Mouse (Mus musculus) intestine, embryonic 16.5 days (tissue): ENCODE measurements around the gene Creb3l1. TPM values are rescaled to one million over a fixed set of nuclear protein-coding genes. Genes with fewer than 3 reads are reported as not detected.
A peak's percentile ranks its signal among the peaks of the same experiment; 100 is the strongest.

Source experiments
- ATAC-seq: fragments of 200-750 bp; cut with Nextera tagmentation; 2 replicates; pipeline ENCODE4 v1.8.0; 2017; ENCODE audit warnings: moderate TSS enrichment, moderate library complexity
- H3K27ac ChIP-seq: fragments of 300-500 bp; sonication (generic); 2 replicates; pipeline ENCODE4 v1.5.1; 2014; ENCODE audit warnings: mild to moderate bottlenecking, low read length
- H3K27me3 ChIP-seq: fragments of 300-500 bp; sonication (generic); replicated peaks from 2 replicates; pipeline ENCODE4 v1.6.1; 2014; ENCODE audit warnings: low read length, control low read depth, mixed read lengths; ENCODE audit not compliant: control insufficient read depth, insufficient read depth
- H3K36me3 ChIP-seq: fragments of 300-500 bp; sonication (generic); 2 replicates; pipeline ENCODE4 v1.6.1; 2014; ENCODE audit warnings: low read length, control low read depth; ENCODE audit not compliant: control insufficient read depth, insufficient read depth
- H3K4me1 ChIP-seq: fragments of 300-500 bp; sonication (generic); 2 replicates; pipeline ENCODE4 v1.6.1; 2014; ENCODE audit warnings: low read length, control low read depth, mixed read lengths; ENCODE audit not compliant: control insufficient read depth, insufficient read depth
- H3K4me2 ChIP-seq: fragments of 300-500 bp; sonication (generic); 2 replicates; pipeline ENCODE4 v1.6.1; 2014; ENCODE audit warnings: low read depth, low read length, control low read depth
- H3K4me3 ChIP-seq: fragments of 300-500 bp; sonication (generic); 2 replicates; pipeline ENCODE4 v1.5.1; 2014; ENCODE audit warnings: mild to moderate bottlenecking, low read length
- H3K9ac ChIP-seq: fragments of 300-500 bp; sonication (generic); 2 replicates; pipeline ENCODE4 v1.6.1; 2014; ENCODE audit warnings: low read depth, low read length
- H3K9me3 ChIP-seq: fragments of 300-500 bp; sonication (generic); 2 replicates; pipeline ENCODE4 v1.6.1; 2016; ENCODE audit warnings: low read length, control low read depth; ENCODE audit not compliant: control insufficient read depth
- WGBS: fragments of 180-500 bp; shearing (Covaris S2); extraction: QIAGEN DNeasy Blood & Tissue Kit; methylation state at CpG from one replicate; pipeline ENCODE4 v1.1.7; 2014; 5-methylcytosine and 5-hydroxymethylcytosine counted together
- polyA plus RNA-seq: library from polyadenylated mRNA; unstranded; fragments of >200 nt; fragmentation: Nextera tagmentation; extraction: Ambion mirVana; gene quantifications from 2 replicates; pipeline ENCODE4 v1.2.1, GENCODE M21; 2015

Creb3l1 gene
- polyA plus RNA-seq, 1 experiment from 2014 or later, result 16.6 TPM

GRCm38 (mm10) chr2:91946836-91947235 is 77.5 kb downstream of the Creb3l1 start:
- H3K4me2 ChIP-seq, result no peak overlapping the region
- H3K9ac ChIP-seq, result peak overlapping the region; percentile 35; the same call in 1 of the 2 replicates
- no peaks in the 10 kb centered on the region for H3K27me3 ChIP-seq
- H3K9me3 ChIP-seq, result no peaks in the 10 kb centered on the region
- 33% methylated on average over 6 of the region's 6 CpGs for WGBS
- peak overlapping the region; percentile 43; the same call in 1 of the 2 replicates for H3K27ac ChIP-seq
- peak; percentile 67 for ATAC-seq
- peaks cover 7% of the 10 kb centered on the region for H3K36me3 ChIP-seq
- no peak overlapping the region for H3K4me3 ChIP-seq
- H3K4me1 ChIP-seq, result peaks cover 62% of the 10 kb centered on the region

GRCm38 (mm10) chr2:91945483-91945882 is 78.8 kb downstream of the Creb3l1 start, which contains the start of gene Gm9821:
Gene Gm9821, plus strand, starts transcription at chr2:91945703.
- Histone ChIP-seq H3K27ac (peak within 1 kb of the TSS; percentile 43; the same call in 1 of the 2 replicates), H3K4me3 (no peak within 1 kb of the TSS), H3K27me3 (no peaks in the 10 kb centered on the region), H3K9ac (0 out of 2 replicates have a peak within 1 kb of the TSS, but pooled peaks have one; percentile 43), H3K4me1 (peaks cover 62% of the 10 kb centered on the region), H3K4me2 (no peak within 1 kb of the TSS), H3K9me3 (no peaks in the 10 kb centered on the region), H3K36me3 (peaks cover 10% of the 10 kb centered on the region)
- 93% methylated on average over 18 of the region's 18 CpGs for WGBS
- no peak for ATAC-seq

DNA sequence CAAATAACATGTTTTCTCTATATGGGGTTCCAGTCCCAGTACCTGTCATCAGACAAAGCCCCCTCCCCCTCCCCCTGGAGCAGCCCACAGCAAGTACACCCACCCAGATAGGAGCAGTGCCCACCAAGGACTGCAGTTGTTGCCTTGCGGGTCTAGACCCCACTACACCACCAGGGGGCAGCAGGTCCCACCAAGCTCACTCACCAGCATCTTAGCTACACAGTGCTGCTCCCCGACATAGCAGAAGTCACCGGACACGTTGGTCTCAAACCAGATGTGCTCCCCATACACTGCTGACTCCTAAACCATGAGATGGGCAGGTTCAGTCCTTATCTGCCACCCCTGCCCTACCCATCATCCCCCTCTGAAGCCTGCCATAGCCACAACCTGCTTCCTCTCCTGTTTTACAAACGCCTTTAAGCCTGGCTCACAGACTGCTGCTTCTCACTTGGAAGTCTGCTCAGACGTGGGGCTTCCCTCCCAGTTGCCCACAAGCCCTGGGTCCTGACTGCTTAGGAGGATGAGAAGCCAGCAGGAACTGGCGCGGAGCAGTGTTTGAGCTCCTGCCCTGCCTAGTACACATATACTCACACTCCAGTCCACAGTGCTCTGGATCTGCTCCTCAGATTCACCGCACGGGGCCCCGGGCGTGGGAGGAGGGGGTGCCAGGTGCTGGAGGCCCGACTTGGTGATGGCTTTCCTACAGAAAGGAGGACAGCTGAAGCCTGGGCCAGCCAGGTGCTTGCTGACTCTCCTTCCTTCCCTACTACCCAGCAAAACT is 79.9 kb downstream of the Creb3l1 start:
- Histone ChIP-seq H3K27ac (no peak overlapping the region), H3K27me3 (no peaks in the 10 kb centered on the region), H3K4me1 (peaks cover 50% of the 10 kb centered on the region), H3K4me3 (no peak overlapping the region), H3K9me3 (no peaks in the 10 kb centered on the region), H3K4me2 (no peak overlapping the region), H3K36me3 (peaks cover 20% of the 10 kb centered on the region), H3K9ac (0 out of 2 replicates have a peak overlapping the region, but pooled peaks have one; percentile 43)
- ATAC-seq, result peak; percentile 42; the same call in 1 of the 2 replicates
- 45% methylated on average over 13 of the region's 13 CpGs for WGBS

GRCm38 (mm10) chr2:91942356-91942755 is 81.9 kb downstream of the Creb3l1 start:
- no peak for ATAC-seq
- Histone ChIP-seq H3K27ac (no peak overlapping the region), H3K4me3 (no peak overlapping the region), H3K36me3 (peaks cover 30% of the 10 kb centered on the region), H3K27me3 (no peaks in the 10 kb centered on the region), H3K9me3 (no peaks in the 10 kb centered on the region), H3K4me2 (no peak overlapping the region), H3K9ac (no peak overlapping the region), H3K4me1 (peaks cover 30% of the 10 kb centered on the region)
- WGBS, result 62% methylated on average over 6 of the region's 6 CpGs

GRCm38 (mm10) chr2:91939303-91939935 is 84.9 kb downstream of the Creb3l1 start:
- WGBS, result 84% methylated on average over 15 of the region's 15 CpGs
- ATAC-seq, result no peak
- peaks cover 51% of the 10 kb centered on the region for H3K36me3 ChIP-seq

DNA sequence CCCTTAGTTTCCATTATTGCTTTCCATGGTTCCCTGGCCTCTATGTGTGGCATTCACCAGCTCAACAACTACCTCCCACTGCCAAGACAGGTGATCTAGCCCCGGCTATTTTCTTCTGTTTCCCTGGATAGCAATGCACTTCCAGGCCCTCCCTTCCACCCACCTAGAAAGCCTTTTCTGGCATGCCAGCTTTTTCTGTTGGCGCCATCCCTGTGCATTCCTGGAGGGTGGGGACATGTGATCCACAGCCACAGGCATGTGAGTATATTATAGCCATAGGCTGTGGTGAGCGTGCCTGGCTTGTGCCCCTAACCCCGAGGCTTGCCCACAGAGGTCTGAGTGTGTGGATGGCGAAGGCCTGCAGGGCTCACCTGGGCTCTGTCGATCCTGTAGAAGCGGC is 88.1 kb downstream of the Creb3l1 start:
- Histone ChIP-seq H3K27ac (no peak overlapping the region), H3K4me2 (no peak overlapping the region), H3K4me1 (peaks cover 37% of the 10 kb centered on the region), H3K27me3 (no peaks in the 10 kb centered on the region), H3K4me3 (no peak overlapping the region), H3K36me3 (peaks cover 45% of the 10 kb centered on the region), H3K9ac (no peak overlapping the region), H3K9me3 (no peaks in the 10 kb centered on the region)
- WGBS, result 92% methylated on average over 7 of the region's 7 CpGs
- no peak for ATAC-seq

More at GRCm38 (mm10) chr2:91939303-91939935, 84.9 kb downstream of the Creb3l1 start:
- Histone ChIP-seq H3K27me3 (no peaks in the 10 kb centered on the region), H3K4me1 (peaks cover 15% of the 10 kb centered on the region), H3K4me3 (no peak overlapping the region), H3K9me3 (no peaks in the 10 kb centered on the region), H3K4me2 (no peak overlapping the region), H3K9ac (no peak overlapping the region), H3K27ac (no peak overlapping the region)

GRCm38 (mm10) chr2:91934826-91935525 is 89.3 kb downstream of the Creb3l1 start:
- ATAC-seq, result no peak
- H3K27ac ChIP-seq, result no peak overlapping the region
- H3K4me1 ChIP-seq, result peaks cover 47% of the 10 kb centered on the region
- H3K9ac ChIP-seq, result no peak overlapping the region
- peaks cover 37% of the 10 kb centered on the region for H3K36me3 ChIP-seq
- H3K4me3 ChIP-seq, result no peak overlapping the region
- WGBS, result 79% methylated on average over 9 of the region's 9 CpGs
- no peak overlapping the region for H3K4me2 ChIP-seq
- H3K9me3 ChIP-seq, result no peaks in the 10 kb centered on the region
- no peaks in the 10 kb centered on the region for H3K27me3 ChIP-seq

- peaks cover 47% of the 10 kb centered on the region for H3K4me1 ChIP-seq
- 0 out of 2 replicates have a peak overlapping the region, but pooled peaks have one; percentile 11 for H3K9ac ChIP-seq
- no peaks in the 10 kb centered on the region for H3K27me3 ChIP-seq
- no peak overlapping the region for H3K4me2 ChIP-seq
- WGBS, result 39% methylated on average over 8 of the region's 8 CpGs
- no peak overlapping the region for H3K4me3 ChIP-seq
- peaks cover 32% of the 10 kb centered on the region for H3K36me3 ChIP-seq
- ATAC-seq, result no peak
- no peaks in the 10 kb centered on the region for H3K9me3 ChIP-seq
- peak overlapping the region; percentile 54 for H3K27ac ChIP-seq
Measured at GRCm38 (mm10) chr2:91934016-91934415, 90.3 kb downstream of the Creb3l1 start.

- H3K27me3 ChIP-seq, result no peaks in the 10 kb centered on the region
- H3K9me3 ChIP-seq, result no peaks in the 10 kb centered on the region
- H3K36me3 ChIP-seq, result peaks cover 32% of the 10 kb centered on the region
- H3K4me3 ChIP-seq, result no peak overlapping the region
- 0 out of 2 replicates have a peak, but pooled peaks have one; percentile 10 for ATAC-seq
- 43% methylated on average over 9 of the region's 9 CpGs for WGBS
- H3K4me1 ChIP-seq, result peaks cover 47% of the 10 kb centered on the region
- H3K27ac ChIP-seq, result peak overlapping the region; percentile 54
- no peak overlapping the region for H3K9ac ChIP-seq
- no peak overlapping the region for H3K4me2 ChIP-seq
Measured at GRCm38 (mm10) chr2:91933471-91933870, 90.8 kb downstream of the Creb3l1 start.
